Mouse (Mus musculus) liver, embryonic 14.5 days (tissue): Measurements from ENCODE around the gene Spata3. TPM values are rescaled to one million over a fixed set of nuclear protein-coding genes. Genes with fewer than 3 reads are reported as not detected.

Experiments
- ATAC-seq: fragments of 200-750 bp; cut with Nextera tagmentation; 2 replicates; pipeline ENCODE4 v1.8.0; 2017; ENCODE audit warnings: moderate number of reproducible peaks, mild to moderate bottlenecking, moderate library complexity; ENCODE audit not compliant: insufficient read depth
- DNase-seq, 3 experiments: peaks; one replicate each; pipeline ENCODE4 v3.0.0-alpha.2; 2012 to 2013; ENCODE audit warnings: low read depth in 3 of 3, low spot score in 3 of 3
- H3K27ac ChIP-seq: fragments of 300-500 bp; sonication (generic); 2 replicates; pipeline ENCODE4 v1.5.1; 2014; ENCODE audit warnings: moderate library complexity, mild to moderate bottlenecking, control low read depth, inconsistent platforms
- H3K27me3 ChIP-seq: fragments of 300-500 bp; sonication (generic); 2 replicates; pipeline ENCODE4 v1.6.1; 2014; ENCODE audit warnings: mild to moderate bottlenecking, low read length, moderate library complexity; ENCODE audit not compliant: control insufficient read depth, insufficient read depth
- H3K36me3 ChIP-seq: fragments of 300-500 bp; sonication (generic); replicated peaks from 2 replicates; pipeline ENCODE4 v1.6.1; 2014; ENCODE audit warnings: low read depth; ENCODE audit not compliant: control insufficient read depth, insufficient read depth
- H3K4me1 ChIP-seq, 2 experiments: fragments of 200-500 bp in 1 of 2; fragments of 300-500 bp in 1 of 2; sonication (generic) in 1 of 2; replicated peaks; 2 replicates each; pipeline ENCODE4 v1.6.1; 2012 to 2014; ENCODE audit warnings: antibody characterized with exemption in 1 of 2, inconsistent platforms in 1 of 2, low read length in 1 of 2; ENCODE audit not compliant: control insufficient read depth in 2 of 2, insufficient read depth in 2 of 2
- H3K4me2 ChIP-seq: fragments of 300-500 bp; sonication (generic); 2 replicates; pipeline ENCODE4 v1.6.1; 2014; ENCODE audit warnings: low read depth, mild to moderate bottlenecking, control low read depth, moderate library complexity
- H3K4me3 ChIP-seq, 2 experiments: fragments of 200-500 bp in 1 of 2; fragments of 300-500 bp in 1 of 2; sonication (generic) in 1 of 2; 2 replicates each; pipeline ENCODE4 v1.5.1; 2012 to 2014; ENCODE audit warnings: low read depth in 2 of 2, low read length in 2 of 2, mild to moderate bottlenecking in 2 of 2, control low read depth in 1 of 2, inconsistent platforms in 1 of 2, moderate library complexity in 1 of 2; ENCODE audit not compliant: insufficient read depth in 1 of 2
- H3K9ac ChIP-seq: fragments of 300-500 bp; sonication (generic); replicated peaks from 2 replicates; pipeline ENCODE4 v1.6.1; 2014; ENCODE audit warnings: mild to moderate bottlenecking, control low read depth, moderate library complexity
- H3K9me3 ChIP-seq: fragments of 300-500 bp; sonication (generic); 2 replicates; pipeline ENCODE4 v1.6.1; 2016; ENCODE audit warnings: low read length, mixed read lengths; ENCODE audit not compliant: control insufficient read depth
- CTCF ChIP-seq: IDR thresholded peaks from 2 replicates; pipeline ENCODE4 v1.5.1; 2016; ENCODE audit warnings: antibody characterized with exemption, low read depth, control low read depth
- EP300 ChIP-seq: IDR thresholded peaks from 2 replicates; pipeline ENCODE4 v1.6.1; 2016; ENCODE audit warnings: antibody characterized with exemption, low read depth
- WGBS: fragments of 180-500 bp; shearing (Covaris S2); extraction: QIAGEN DNeasy Blood & Tissue Kit; methylation state at CpG from one replicate; pipeline ENCODE4 v1.1.7; 2014; ENCODE audit not compliant: insufficient replicate concordance; 5-methylcytosine and 5-hydroxymethylcytosine counted together
- polyA plus RNA-seq, 2 experiments: library from polyadenylated mRNA; depleted of rRNA in 1 of 2; stranded (reverse) in 1 of 2; unstranded in 1 of 2; fragments of >200 nt; fragmentation: Nextera tagmentation in 1 of 2; extraction: Ambion mirVana in 1 of 2; gene quantifications; 2 replicates each; pipeline versions ENCODE4 v1.2.1 to v1.2.3; 2012 to 2014

Gene Spata3
- polyA plus RNA-seq, 2 experiments = 0.17 TPM

DNA sequence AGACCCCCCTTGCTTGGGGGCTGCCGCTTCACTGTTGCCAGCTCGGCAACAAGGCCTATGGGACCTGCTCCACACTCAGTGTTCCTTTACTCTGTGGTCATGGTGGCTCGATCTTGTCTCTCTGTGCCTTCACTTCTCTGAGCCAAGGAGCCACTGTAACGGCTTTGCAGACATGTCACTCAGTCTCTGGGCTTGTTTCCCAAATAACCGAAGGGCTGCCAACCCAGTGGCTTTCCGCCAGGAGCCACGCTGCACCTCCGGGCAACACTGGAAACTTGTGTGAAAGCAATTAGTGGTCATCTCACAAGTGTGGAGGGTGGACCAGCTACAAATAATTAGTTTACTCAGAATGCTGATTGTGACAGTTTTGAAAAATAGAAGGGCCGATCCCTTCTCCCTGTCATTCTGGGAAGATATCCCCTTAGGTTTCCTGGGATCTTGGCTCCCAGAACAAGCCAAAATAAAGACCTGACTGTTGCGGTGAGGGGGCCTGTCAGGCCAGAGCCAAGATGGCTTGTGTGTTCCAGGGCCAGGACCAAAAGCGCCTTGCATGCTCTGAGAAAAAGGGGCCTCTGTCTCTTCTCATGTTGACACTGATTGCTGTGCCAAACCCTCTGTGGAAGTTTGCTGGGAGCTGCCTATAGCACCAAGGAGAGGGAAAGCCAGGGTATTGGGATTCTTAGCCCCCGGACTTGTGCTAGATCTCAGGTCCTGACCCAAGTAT is 36.7 kb downstream of the Spata3 start:
- DNase-seq = no peak
- H3K4me1 ChIP-seq = peaks cover 0 to 8% of the 10 kb centered on the region in 2 experiments; a peak in 2 of 4 replicates
- no peak for TF ChIP-seq EP300
- TF ChIP-seq CTCF = no peak
- no peaks in the 10 kb centered on the region; the same call in 1 of the 2 replicates for H3K27me3 ChIP-seq
- no peaks in the 10 kb centered on the region for H3K36me3 ChIP-seq
- no peaks in the 10 kb centered on the region for H3K9me3 ChIP-seq
- H3K4me3 ChIP-seq = no peak overlapping the region
- H3K4me2 ChIP-seq = no peak overlapping the region
- no peak overlapping the region for H3K27ac ChIP-seq
- H3K9ac ChIP-seq = no peak overlapping the region
- 73% methylated on average over 12 of the region's 12 CpGs for WGBS
- no peak for ATAC-seq

DNA sequence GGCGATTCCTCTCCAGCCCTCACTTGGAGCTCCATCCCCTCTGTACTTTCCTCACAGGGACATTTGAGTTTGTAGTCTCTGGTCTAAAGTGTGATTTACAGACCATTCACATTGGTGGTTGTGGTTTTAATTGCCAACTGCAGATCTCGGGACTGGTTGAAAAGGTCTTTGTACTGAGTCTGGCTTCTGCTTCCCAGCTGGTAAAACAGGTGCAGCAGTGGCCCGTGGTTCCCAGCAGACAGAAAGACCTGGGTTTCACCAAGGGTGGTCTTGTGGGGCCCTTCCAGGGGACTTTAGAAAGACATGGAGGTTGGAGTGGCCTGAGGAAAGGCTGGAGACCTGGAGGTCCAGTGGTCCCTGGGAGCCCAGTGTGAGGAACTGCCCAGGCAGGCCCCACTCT is 38.3 kb downstream of the Spata3 start:
- ATAC-seq (no peak), DNase-seq (no peak)
- no peak overlapping the region for H3K9ac ChIP-seq
- H3K4me2 ChIP-seq = no peak overlapping the region
- H3K4me1 ChIP-seq = peaks cover 4 to 12% of the 10 kb centered on the region in 2 experiments
- H3K36me3 ChIP-seq = no peaks in the 10 kb centered on the region
- no peak overlapping the region for H3K27ac ChIP-seq
- WGBS = 34% methylated on average over 3 of the region's 3 CpGs
- H3K4me3 ChIP-seq = no peak overlapping the region
- TF ChIP-seq EP300 (no peak), CTCF (no peak)
- no peaks in the 10 kb centered on the region for H3K9me3 ChIP-seq
- no peaks in the 10 kb centered on the region for H3K27me3 ChIP-seq

DNA sequence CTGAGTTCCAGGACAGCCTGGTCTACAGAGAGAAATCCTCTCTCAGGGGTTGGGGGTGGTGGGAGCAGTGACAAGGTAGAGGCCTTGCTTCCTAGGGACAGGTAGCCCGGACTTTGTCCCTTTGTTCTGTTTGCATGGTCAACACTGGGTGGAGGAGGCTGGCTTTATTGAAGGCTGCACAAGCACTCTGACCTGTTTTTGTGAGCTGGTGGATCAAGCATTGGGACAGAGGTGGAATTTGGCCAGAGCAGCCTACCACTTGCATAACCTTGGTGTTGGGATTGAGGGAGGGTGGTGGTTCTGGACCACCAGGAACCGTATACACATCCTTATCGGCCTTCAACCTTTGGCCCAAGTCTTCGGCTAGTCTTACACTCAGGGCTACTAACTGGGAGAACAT is 39.7 kb downstream of the Spata3 start:
- Histone ChIP-seq H3K4me3 (no peak overlapping the region), H3K36me3 (no peaks in the 10 kb centered on the region), H3K4me2 (no peak overlapping the region), H3K9ac (no peak overlapping the region), H3K4me1 (peaks cover 4 to 12% of the 10 kb centered on the region in 2 experiments), H3K27me3 (no peaks in the 10 kb centered on the region), H3K9me3 (no peaks in the 10 kb centered on the region), H3K27ac (peak overlapping the region; percentile 20; the same call in 1 of the 2 replicates)
- no peak for TF ChIP-seq CTCF
- no peak for TF ChIP-seq EP300
- peak in 2 of 3 experiments; percentile 23 to 44 for DNase-seq
- 66% methylated on average over 4 of the region's 4 CpGs for WGBS
- ATAC-seq = peak; percentile 73

DNA sequence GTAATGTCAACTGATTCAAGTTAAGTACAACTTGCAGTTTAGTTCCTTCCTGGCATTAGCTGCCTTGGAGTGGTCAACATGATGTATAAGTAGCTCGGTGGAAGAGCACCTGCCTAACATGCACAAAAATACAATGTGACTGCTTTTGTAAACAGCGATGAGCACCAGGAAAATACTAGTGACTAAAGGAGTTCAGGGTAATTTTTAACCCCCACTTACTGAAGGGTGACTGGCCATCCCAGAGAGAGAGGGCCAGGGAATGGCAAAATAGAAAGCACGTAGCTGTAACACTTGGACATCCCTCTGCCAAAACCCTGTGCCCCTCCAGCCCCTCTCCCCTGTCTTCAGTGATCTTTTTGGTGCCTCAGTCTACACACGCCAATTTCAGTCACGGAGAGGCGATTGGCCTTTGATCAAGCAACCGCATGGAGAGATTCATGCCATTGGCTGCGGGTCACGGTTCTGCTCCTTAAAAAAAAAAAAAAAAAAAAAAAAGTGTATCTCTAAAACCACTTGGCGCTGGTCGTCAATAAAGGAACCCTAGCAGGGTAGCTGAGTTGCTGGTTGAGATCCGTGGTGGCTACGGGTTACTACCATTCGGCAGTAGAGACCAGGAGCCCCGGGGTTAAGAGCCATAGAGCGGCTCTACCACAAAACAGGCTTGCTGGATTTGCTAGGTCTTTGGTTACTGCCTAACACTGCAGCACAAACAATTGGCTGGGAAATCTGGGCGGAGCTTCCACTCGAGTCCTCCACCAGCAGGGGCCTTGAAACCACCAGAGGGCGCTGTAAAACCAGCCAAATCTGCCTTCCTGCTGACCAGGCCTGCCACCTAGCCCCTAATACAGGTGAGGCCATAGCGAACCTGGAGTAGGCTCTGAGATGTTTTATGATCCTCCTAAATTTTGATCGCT is 42.5 kb downstream of the Spata3 start:
- Histone ChIP-seq H3K4me1 (peaks cover 8 to 15% of the 10 kb centered on the region in 2 experiments), H3K36me3 (no peaks in the 10 kb centered on the region), H3K4me3 (peak overlapping the region; percentile 42 to 57), H3K9ac (peak overlapping the region; percentile 50), H3K9me3 (no peaks in the 10 kb centered on the region), H3K27ac (no peak overlapping the region; the same call in 1 of the 2 replicates), H3K27me3 (no peaks in the 10 kb centered on the region), H3K4me2 (peak overlapping the region; percentile 72)
- TF ChIP-seq EP300 = no peak
- peak; percentile 97 for TF ChIP-seq CTCF
- 11% methylated on average over 21 of the region's 21 CpGs for WGBS
- DNase-seq (peak; percentile 85 to 87 (median 85)), ATAC-seq (peak; percentile 62)

DNA sequence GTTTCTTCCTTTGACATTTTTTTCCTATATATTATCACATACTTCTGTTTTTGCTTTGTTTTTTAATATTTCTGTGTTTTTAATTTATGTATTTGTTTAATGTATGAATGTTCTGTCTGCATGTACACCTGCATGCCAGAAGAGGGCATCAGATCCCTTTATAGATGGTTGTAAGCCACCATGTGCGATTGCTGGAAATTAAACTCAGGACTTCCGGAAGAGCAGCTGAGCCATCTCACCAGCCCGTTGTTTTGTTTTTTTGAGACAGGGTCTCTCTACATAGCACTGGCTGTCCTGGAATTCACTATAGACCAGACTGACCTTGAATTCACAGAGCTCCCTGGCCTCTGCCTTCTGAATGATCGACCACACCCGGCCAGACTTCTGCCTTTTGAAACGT is 45.9 kb downstream of the Spata3 start:
- Histone ChIP-seq H3K9me3 (no peaks in the 10 kb centered on the region; the same call in 1 of the 2 replicates), H3K27me3 (no peaks in the 10 kb centered on the region), H3K27ac (no peak overlapping the region), H3K4me2 (no peak overlapping the region), H3K4me3 (no peak overlapping the region), H3K9ac (no peak overlapping the region), H3K4me1 (peaks cover 19 to 22% of the 10 kb centered on the region in 2 experiments), H3K36me3 (peaks cover 5% of the 10 kb centered on the region; the same call in 1 of the 2 replicates)
- DNase-seq (no peak), ATAC-seq (no peak)
- 66% methylated on average over 6 of the region's 6 CpGs for WGBS
- TF ChIP-seq CTCF (peak; percentile 32; the same call in 1 of the 2 replicates), EP300 (no peak)
